Mouse (Mus musculus): ENCODE results near the gene Arvcf. TPM values are rescaled to one million over a fixed set of nuclear protein-coding genes. Genes with fewer than 3 reads are reported as not detected.
A peak's percentile ranks its signal among the peaks of the same experiment; 100 is the strongest.

Arvcf gene
- total RNA-seq (2014; rRNA removed), result 14.1 and 18.5 TPM in 2 replicates
- 17.1 and 18.4 TPM in 2 replicates for polyA plus RNA-seq (2012; rRNA removed)

DNA sequence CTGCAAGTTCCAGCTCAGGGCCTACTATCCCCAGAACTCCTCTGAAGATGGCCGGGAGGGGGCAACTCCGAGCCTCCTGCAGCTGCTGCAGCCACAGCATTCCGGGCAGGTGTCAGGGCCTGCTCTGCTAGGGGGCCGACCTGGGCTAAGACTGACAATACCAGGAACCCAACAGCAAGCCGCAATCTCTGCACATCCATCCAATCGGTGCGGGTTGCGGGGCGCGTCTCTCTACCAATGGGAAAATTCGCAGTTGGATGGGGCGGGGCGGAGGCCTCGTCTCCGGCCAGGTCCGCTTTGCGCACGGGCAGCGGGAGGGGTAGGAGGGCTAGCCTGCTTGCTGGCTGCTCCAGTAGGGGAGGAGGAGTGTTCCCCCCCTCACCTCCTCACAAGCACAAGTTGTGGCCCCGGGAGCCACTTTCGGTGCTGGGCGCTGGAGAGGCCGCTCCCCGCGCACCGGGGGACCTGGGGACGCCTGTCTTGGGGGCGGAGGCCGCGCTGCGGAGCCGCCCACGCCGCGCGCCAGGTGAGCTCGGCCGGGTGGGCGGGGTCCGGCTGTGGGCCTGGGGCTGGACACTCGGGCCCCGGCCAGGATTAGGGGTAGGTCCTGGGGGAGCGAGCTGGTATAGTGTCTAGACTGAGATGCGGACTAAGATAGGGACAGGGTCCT, at the start of gene Arvcf, which contains the start of gene Tango2:
Gene Arvcf (plus strand): TSS at position 252 of the 670 bp plus-strand sequence.
Gene Tango2 (minus strand): TSS at position 173 of the 670 bp plus-strand sequence.
- H3K36me3 ChIP-seq (ENCODE audit: control insufficient read depth, insufficient read depth, low read length), result no peaks in the 10 kb centered on the region
- H3K27ac ChIP-seq (replicated peaks; ENCODE audit: insufficient read depth, low read depth, low read length), result no peak within 1 kb of the TSS; the same call in 1 of the 2 replicates
- no peaks in the 10 kb centered on the region for H3K79me2 ChIP-seq (ENCODE audit: control insufficient read depth, insufficient read depth, low read length)
- under 1% methylated on average over 44 of the region's 44 CpGs for WGBS
- peak; percentile 77 for DNase-seq (ENCODE audit: extremely low read depth, low read depth, low spot score)
- peak within 1 kb of the TSS; percentile 85 for H3K4me3 ChIP-seq (ENCODE audit: insufficient read depth, low read depth, low read length)
- no peaks in the 10 kb centered on the region for H3K27me3 ChIP-seq (ENCODE audit: control insufficient read depth, insufficient read depth, low read length)
- peak within 1 kb of the TSS; percentile 76 for H3K9ac ChIP-seq (ENCODE audit: low read depth, low read length)
- TF ChIP-seq CTCF (IDR thresholded peaks at IDR 0.05; ENCODE audit: low read depth, low read length) (peak; percentile 32), POLR2A (IDR thresholded peaks at IDR 0.05; ENCODE audit: extremely low read depth, insufficient read depth, low read length) (no peak)
- no peaks in the 10 kb centered on the region for H3K4me1 ChIP-seq (ENCODE audit: control insufficient read depth, insufficient read depth, low read length)

DNA sequence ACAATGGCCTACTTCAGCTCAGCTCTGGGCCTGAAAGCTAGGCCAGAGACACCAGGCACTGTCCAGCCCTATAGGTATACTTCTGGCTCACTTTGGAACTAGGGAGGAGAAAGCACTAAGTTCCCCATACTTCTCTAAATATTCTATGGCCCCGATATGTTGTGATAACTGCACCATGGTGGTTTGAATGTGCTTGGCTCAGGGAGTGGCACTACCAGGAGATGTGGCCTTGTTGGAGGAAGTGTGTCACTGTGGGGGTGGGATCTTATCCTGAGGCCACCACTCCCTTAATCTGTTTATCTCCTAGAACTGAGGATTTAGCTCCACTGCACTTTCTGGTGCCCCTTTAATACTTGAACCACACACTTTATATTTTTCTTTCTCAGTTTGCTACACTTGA, 39.8 kb upstream of the Arvcf start:
- Histone ChIP-seq H3K36me3 (ENCODE audit: control insufficient read depth, insufficient read depth, low read length) (peaks cover 53% of the 10 kb centered on the region), H3K4me3 (ENCODE audit: insufficient read depth, low read depth, low read length) (no peak overlapping the region), H3K79me2 (ENCODE audit: control insufficient read depth, insufficient read depth, low read length) (no peaks in the 10 kb centered on the region), H3K27ac (replicated peaks; ENCODE audit: insufficient read depth, low read depth, low read length) (no peak overlapping the region), H3K4me1 (ENCODE audit: control insufficient read depth, insufficient read depth, low read length) (no peaks in the 10 kb centered on the region), H3K9ac (ENCODE audit: low read depth, low read length) (no peak overlapping the region), H3K27me3 (ENCODE audit: control insufficient read depth, insufficient read depth, low read length) (no peaks in the 10 kb centered on the region)
- no peak for DNase-seq (ENCODE audit: extremely low read depth, low read depth, low spot score)
- no peak for TF ChIP-seq POLR2A (IDR thresholded peaks at IDR 0.05; ENCODE audit: extremely low read depth, insufficient read depth, low read length)
- TF ChIP-seq CTCF (IDR thresholded peaks at IDR 0.05; ENCODE audit: low read depth, low read length), result no peak
- 97% methylated on average over 1 of the region's 1 CpGs for WGBS

DNA sequence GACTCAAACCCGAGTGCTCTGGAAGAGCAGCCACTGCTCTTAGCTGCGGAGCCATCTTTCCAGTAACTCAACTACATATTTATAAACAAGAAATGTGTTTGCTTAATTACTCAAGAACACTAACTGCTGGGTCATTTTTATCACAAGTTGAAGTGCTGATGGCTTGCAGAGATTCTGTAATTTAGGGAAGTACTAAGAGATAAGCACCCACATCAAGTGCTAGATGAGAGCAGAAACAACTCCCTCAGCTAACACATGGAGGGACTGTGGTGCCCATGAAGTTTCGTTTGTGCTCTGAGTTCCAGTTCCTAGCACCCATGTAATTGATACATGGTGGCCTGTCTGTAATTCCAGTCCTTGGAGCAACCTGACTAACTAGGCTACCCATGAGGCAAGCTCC, 29.0 kb upstream of the Arvcf start:
- TF ChIP-seq CTCF (IDR thresholded peaks at IDR 0.05; ENCODE audit: low read depth, low read length) (no peak), POLR2A (IDR thresholded peaks at IDR 0.05; ENCODE audit: extremely low read depth, insufficient read depth, low read length) (no peak)
- no peaks in the 10 kb centered on the region for H3K27me3 ChIP-seq (ENCODE audit: control insufficient read depth, insufficient read depth, low read length)
- 88% methylated on average over 3 of the region's 3 CpGs for WGBS
- H3K27ac ChIP-seq (replicated peaks; ENCODE audit: insufficient read depth, low read depth, low read length), result no peak overlapping the region
- H3K79me2 ChIP-seq (ENCODE audit: control insufficient read depth, insufficient read depth, low read length), result no peaks in the 10 kb centered on the region
- DNase-seq (ENCODE audit: extremely low read depth, low read depth, low spot score), result no peak
- H3K4me3 ChIP-seq (ENCODE audit: insufficient read depth, low read depth, low read length), result no peak overlapping the region
- peaks cover 32% of the 10 kb centered on the region for H3K36me3 ChIP-seq (ENCODE audit: control insufficient read depth, insufficient read depth, low read length)
- H3K9ac ChIP-seq (ENCODE audit: low read depth, low read length), result no peak overlapping the region
- no peaks in the 10 kb centered on the region for H3K4me1 ChIP-seq (ENCODE audit: control insufficient read depth, insufficient read depth, low read length)

GRCm38 (mm10) chr16:18321443-18321842, 26.5 kb upstream of the Arvcf start:
- no peak for DNase-seq (ENCODE audit: extremely low read depth, low read depth, low spot score)
- no peaks in the 10 kb centered on the region for H3K79me2 ChIP-seq (ENCODE audit: control insufficient read depth, insufficient read depth, low read length)
- TF ChIP-seq CTCF (IDR thresholded peaks at IDR 0.05; ENCODE audit: low read depth, low read length) (no peak), POLR2A (IDR thresholded peaks at IDR 0.05; ENCODE audit: extremely low read depth, insufficient read depth, low read length) (no peak)
- H3K36me3 ChIP-seq (ENCODE audit: control insufficient read depth, insufficient read depth, low read length), result peaks cover 26% of the 10 kb centered on the region
- no peak overlapping the region for H3K9ac ChIP-seq (ENCODE audit: low read depth, low read length)
- no peak overlapping the region for H3K4me3 ChIP-seq (ENCODE audit: insufficient read depth, low read depth, low read length)
- no peaks in the 10 kb centered on the region for H3K4me1 ChIP-seq (ENCODE audit: control insufficient read depth, insufficient read depth, low read length)
- 69% methylated on average over 2 of the region's 2 CpGs for WGBS
- H3K27me3 ChIP-seq (ENCODE audit: control insufficient read depth, insufficient read depth, low read length), result no peaks in the 10 kb centered on the region
- no peak overlapping the region for H3K27ac ChIP-seq (replicated peaks; ENCODE audit: insufficient read depth, low read depth, low read length)

GRCm38 (mm10) chr16:18323460-18323859, 24.5 kb upstream of the Arvcf start:
- Histone ChIP-seq H3K79me2 (ENCODE audit: control insufficient read depth, insufficient read depth, low read length) (0 out of 2 replicates have a peak, but pooled peaks cover 3% of the 10 kb centered on the region), H3K27me3 (ENCODE audit: control insufficient read depth, insufficient read depth, low read length) (no peaks in the 10 kb centered on the region), H3K36me3 (ENCODE audit: control insufficient read depth, insufficient read depth, low read length) (peaks cover 26% of the 10 kb centered on the region), H3K27ac (replicated peaks; ENCODE audit: insufficient read depth, low read depth, low read length) (no peak overlapping the region), H3K4me3 (ENCODE audit: insufficient read depth, low read depth, low read length) (no peak overlapping the region), H3K4me1 (ENCODE audit: control insufficient read depth, insufficient read depth, low read length) (no peaks in the 10 kb centered on the region), H3K9ac (ENCODE audit: low read depth, low read length) (no peak overlapping the region)
- TF ChIP-seq POLR2A (IDR thresholded peaks at IDR 0.05; ENCODE audit: extremely low read depth, insufficient read depth, low read length) (no peak), CTCF (IDR thresholded peaks at IDR 0.05; ENCODE audit: low read depth, low read length) (no peak)
- DNase-seq (ENCODE audit: extremely low read depth, low read depth, low spot score), result no peak
- 58% methylated on average over 2 of the region's 2 CpGs for WGBS

- Histone ChIP-seq H3K9ac (ENCODE audit: low read depth, low read length) (no peak overlapping the region), H3K4me3 (ENCODE audit: insufficient read depth, low read depth, low read length) (no peak overlapping the region), H3K27me3 (ENCODE audit: control insufficient read depth, insufficient read depth, low read length) (no peaks in the 10 kb centered on the region), H3K36me3 (ENCODE audit: control insufficient read depth, insufficient read depth, low read length) (peaks cover 25% of the 10 kb centered on the region), H3K27ac (replicated peaks; ENCODE audit: insufficient read depth, low read depth, low read length) (no peak overlapping the region), H3K4me1 (ENCODE audit: control insufficient read depth, insufficient read depth, low read length) (no peaks in the 10 kb centered on the region), H3K79me2 (ENCODE audit: control insufficient read depth, insufficient read depth, low read length) (0 out of 2 replicates have a peak, but pooled peaks cover 3% of the 10 kb centered on the region)
- no peak for DNase-seq (ENCODE audit: extremely low read depth, low read depth, low spot score)
- TF ChIP-seq CTCF (IDR thresholded peaks at IDR 0.05; ENCODE audit: low read depth, low read length) (no peak), POLR2A (IDR thresholded peaks at IDR 0.05; ENCODE audit: extremely low read depth, insufficient read depth, low read length) (no peak)
- WGBS, result 95% methylated on average over 6 of the region's 6 CpGs
These were observed 24.0 kb upstream of the Arvcf start for GRCm38 (mm10) chr16:18324031-18324430.
